Mouse (Mus musculus): ENCODE data around the gene Pcdh9. TPM values are rescaled to one million over a fixed set of nuclear protein-coding genes. Genes with fewer than 3 reads are reported as not detected.

Gene Pcdh9
- polyA plus RNA-seq, 1 experiment, result 0.18 TPM

DNA sequence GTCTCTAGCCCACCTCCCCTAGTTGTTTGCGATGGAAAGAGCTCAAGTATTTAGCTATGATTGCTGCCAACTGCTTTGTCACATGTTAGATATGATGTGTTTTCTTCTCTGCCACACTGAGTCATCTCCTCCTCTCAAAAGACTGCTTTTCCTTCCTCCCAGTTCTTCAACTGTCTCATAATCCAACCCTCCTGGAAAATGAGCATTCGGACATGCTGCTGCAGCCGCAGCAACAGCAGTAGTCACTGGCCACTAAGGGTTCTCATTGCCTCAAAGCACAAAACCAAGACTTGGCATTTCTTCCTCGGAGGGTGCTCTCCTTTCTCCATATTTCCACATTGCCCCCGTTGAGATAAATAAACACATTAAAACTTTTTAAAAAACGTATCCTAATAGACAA lies 1.2 kb downstream of the Pcdh9 start:
- 58% methylated on average over 6 of the region's 6 CpGs for WGBS
- no peaks in the 10 kb centered on the region for H3K36me3 ChIP-seq (ENCODE audit: control insufficient read depth, insufficient read depth, low read length)
- no peak overlapping the region for H3K27ac ChIP-seq (ENCODE audit: control insufficient read depth, insufficient read depth, low read length)
- no peaks in the 10 kb centered on the region for H3K4me1 ChIP-seq (replicated peaks; ENCODE audit: control insufficient read depth, insufficient read depth, low read length)
- H3K4me3 ChIP-seq (ENCODE audit: control insufficient read depth, insufficient read depth, low read length), result no peak overlapping the region
- no peak for TF ChIP-seq CTCF (IDR thresholded peaks at IDR 0.05; ENCODE audit: borderline replicate concordance, control insufficient read depth, extremely low read depth, insufficient read depth, low read length, poor library complexity)
- no peak for TF ChIP-seq POLR2A (IDR thresholded peaks at IDR 0.05; ENCODE audit: control insufficient read depth, extremely low read depth, insufficient read depth, low read length, poor library complexity)
- H3K27me3 ChIP-seq (ENCODE audit: control insufficient read depth, insufficient read depth, low read length), result no peaks in the 10 kb centered on the region
- DNase-seq, result no peak

DNA sequence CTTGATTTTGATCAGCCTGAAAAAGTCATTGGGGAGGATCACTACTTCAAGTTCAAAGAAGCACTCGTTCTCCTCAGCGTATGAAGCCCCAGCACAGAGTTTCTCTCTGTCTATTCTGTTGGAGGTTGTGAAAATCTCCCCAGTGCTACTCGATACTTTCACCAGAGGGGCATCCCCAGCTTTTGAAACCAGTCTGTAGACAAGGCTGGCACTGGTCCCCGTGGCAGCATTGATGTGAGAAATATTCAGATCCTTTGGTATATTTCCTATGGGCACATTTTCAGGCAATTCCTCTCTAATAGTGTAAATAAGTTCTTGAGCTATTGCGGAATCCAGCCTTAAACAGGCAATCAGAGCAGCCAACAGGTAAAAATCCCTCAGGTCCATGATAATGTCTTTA lies 2.1 kb downstream of the Pcdh9 start:
- 79% methylated on average over 5 of the region's 5 CpGs for WGBS
- Histone ChIP-seq H3K36me3 (ENCODE audit: control insufficient read depth, insufficient read depth, low read length) (no peaks in the 10 kb centered on the region), H3K4me1 (replicated peaks; ENCODE audit: control insufficient read depth, insufficient read depth, low read length) (no peaks in the 10 kb centered on the region), H3K27ac (ENCODE audit: control insufficient read depth, insufficient read depth, low read length) (no peak overlapping the region), H3K27me3 (ENCODE audit: control insufficient read depth, insufficient read depth, low read length) (no peaks in the 10 kb centered on the region), H3K4me3 (ENCODE audit: control insufficient read depth, insufficient read depth, low read length) (no peak overlapping the region)
- no peak for DNase-seq
- TF ChIP-seq CTCF (IDR thresholded peaks at IDR 0.05; ENCODE audit: borderline replicate concordance, control insufficient read depth, extremely low read depth, insufficient read depth, low read length, poor library complexity), result no peak
- TF ChIP-seq POLR2A (IDR thresholded peaks at IDR 0.05; ENCODE audit: control insufficient read depth, extremely low read depth, insufficient read depth, low read length, poor library complexity), result no peak

DNA sequence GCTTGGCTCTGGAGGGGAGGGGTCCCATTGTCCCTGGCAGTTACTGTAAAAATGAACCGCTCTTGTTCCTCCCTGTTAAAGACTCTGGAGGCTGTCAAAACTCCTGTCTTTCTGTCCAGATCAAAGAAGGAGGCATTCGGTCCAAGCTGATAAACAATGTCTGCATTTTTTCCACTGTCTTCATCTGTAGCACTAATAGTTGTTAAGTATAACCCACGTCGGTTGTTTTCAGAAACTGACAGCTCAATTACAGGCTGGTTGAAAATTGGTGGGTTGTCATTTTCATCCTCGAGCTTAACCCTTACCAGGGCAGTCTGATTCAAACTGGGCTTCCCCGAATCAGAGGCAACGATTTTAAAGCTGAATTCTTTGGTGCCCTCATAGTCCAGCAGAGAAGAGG lies 3.4 kb downstream of the Pcdh9 start:
- Histone ChIP-seq H3K27me3 (ENCODE audit: control insufficient read depth, insufficient read depth, low read length) (no peaks in the 10 kb centered on the region), H3K4me3 (ENCODE audit: control insufficient read depth, insufficient read depth, low read length) (no peak overlapping the region), H3K4me1 (replicated peaks; ENCODE audit: control insufficient read depth, insufficient read depth, low read length) (no peaks in the 10 kb centered on the region), H3K36me3 (ENCODE audit: control insufficient read depth, insufficient read depth, low read length) (no peaks in the 10 kb centered on the region), H3K27ac (ENCODE audit: control insufficient read depth, insufficient read depth, low read length) (no peak overlapping the region)
- WGBS, result 81% methylated on average over 7 of the region's 7 CpGs
- DNase-seq, result no peak
- TF ChIP-seq CTCF (IDR thresholded peaks at IDR 0.05; ENCODE audit: borderline replicate concordance, control insufficient read depth, extremely low read depth, insufficient read depth, low read length, poor library complexity), result no peak

DNA sequence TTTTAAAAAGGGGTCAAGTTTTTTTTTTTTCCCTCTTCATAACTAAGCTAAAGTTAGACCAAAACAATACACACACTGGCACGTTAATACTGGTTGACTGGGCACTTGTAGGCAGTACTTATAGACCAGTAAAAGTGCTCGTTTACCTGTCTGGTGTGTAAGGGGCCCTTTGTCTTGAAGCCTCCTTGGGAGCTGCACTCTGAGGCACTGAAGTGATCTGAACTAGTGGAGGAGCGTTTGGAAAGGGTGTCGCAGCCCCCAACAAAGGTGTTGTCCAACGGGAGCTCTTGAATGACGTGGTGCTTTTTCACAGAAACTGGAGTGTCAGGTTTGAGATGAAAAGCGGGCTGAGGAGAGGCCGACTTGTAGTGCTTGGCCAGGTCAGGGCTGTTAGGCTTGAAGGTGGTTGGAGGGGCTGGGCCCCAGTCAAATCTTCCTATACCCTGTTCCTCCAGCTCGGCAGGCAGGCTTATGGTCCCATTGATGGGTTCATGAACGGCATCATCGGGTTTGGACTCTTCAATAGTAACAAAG lies 4.9 kb downstream of the Pcdh9 start:
- H3K4me1 ChIP-seq (replicated peaks; ENCODE audit: control insufficient read depth, insufficient read depth, low read length), result no peaks in the 10 kb centered on the region
- TF ChIP-seq CTCF (IDR thresholded peaks at IDR 0.05; ENCODE audit: borderline replicate concordance, control insufficient read depth, extremely low read depth, insufficient read depth, low read length, poor library complexity) (no peak), POLR2A (IDR thresholded peaks at IDR 0.05; ENCODE audit: control insufficient read depth, extremely low read depth, insufficient read depth, low read length, poor library complexity) (no peak)
- no peaks in the 10 kb centered on the region for H3K36me3 ChIP-seq (ENCODE audit: control insufficient read depth, insufficient read depth, low read length)
- H3K4me3 ChIP-seq (ENCODE audit: control insufficient read depth, insufficient read depth, low read length), result no peak overlapping the region
- DNase-seq, result no peak
- WGBS, result 87% methylated on average over 11 of the region's 11 CpGs
- no peak overlapping the region for H3K27ac ChIP-seq (ENCODE audit: control insufficient read depth, insufficient read depth, low read length)
- no peaks in the 10 kb centered on the region for H3K27me3 ChIP-seq (ENCODE audit: control insufficient read depth, insufficient read depth, low read length)

DNA sequence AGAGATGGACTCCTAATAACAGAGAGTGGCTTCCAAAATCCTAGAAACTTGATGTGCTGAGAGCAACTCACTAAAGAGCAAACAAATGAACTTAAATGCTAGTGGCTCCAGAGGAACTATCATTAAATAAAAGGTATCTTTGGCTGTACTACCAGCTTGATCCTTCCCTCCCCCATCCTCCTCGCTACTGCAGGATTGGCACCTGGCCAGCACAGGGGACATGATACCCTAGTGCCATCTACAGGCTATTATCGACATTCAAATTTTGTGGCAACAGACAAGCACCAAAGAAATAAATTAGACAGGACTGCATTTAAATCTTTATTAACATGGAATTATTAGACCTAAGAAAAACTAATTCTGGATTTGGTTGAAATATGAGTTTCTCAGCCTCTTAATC lies 6.0 kb downstream of the Pcdh9 start:
- Histone ChIP-seq H3K4me3 (ENCODE audit: control insufficient read depth, insufficient read depth, low read length) (no peak overlapping the region), H3K27me3 (ENCODE audit: control insufficient read depth, insufficient read depth, low read length) (no peaks in the 10 kb centered on the region), H3K4me1 (replicated peaks; ENCODE audit: control insufficient read depth, insufficient read depth, low read length) (no peaks in the 10 kb centered on the region), H3K36me3 (ENCODE audit: control insufficient read depth, insufficient read depth, low read length) (no peaks in the 10 kb centered on the region), H3K27ac (ENCODE audit: control insufficient read depth, insufficient read depth, low read length) (no peak overlapping the region)
- DNase-seq, result no peak
- no peak for TF ChIP-seq POLR2A (IDR thresholded peaks at IDR 0.05; ENCODE audit: control insufficient read depth, extremely low read depth, insufficient read depth, low read length, poor library complexity)
- TF ChIP-seq CTCF (IDR thresholded peaks at IDR 0.05; ENCODE audit: borderline replicate concordance, control insufficient read depth, extremely low read depth, insufficient read depth, low read length, poor library complexity), result no peak
- 3% methylated on average over 2 of the region's 2 CpGs for WGBS

DNA sequence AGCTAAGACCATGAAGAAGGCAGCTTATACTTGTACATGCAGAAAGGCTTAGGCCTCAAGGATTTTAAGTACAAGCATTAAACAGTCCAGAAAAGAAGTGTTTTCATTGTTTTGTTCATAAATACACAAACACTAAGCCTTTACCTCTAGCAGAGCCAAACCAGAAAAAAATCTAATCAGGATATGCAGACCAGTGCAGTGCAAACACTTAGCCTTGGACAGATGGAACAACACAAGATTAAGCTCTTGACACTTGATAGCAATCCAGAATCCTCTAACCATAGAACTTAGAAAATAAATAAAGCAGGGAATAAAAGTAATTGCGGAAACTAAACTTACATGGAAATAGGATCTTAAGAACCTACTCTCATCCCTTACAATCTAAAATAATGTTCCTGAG lies 10.4 kb downstream of the Pcdh9 start:
- Histone ChIP-seq H3K4me1 (replicated peaks; ENCODE audit: control insufficient read depth, insufficient read depth, low read length) (no peaks in the 10 kb centered on the region), H3K27me3 (ENCODE audit: control insufficient read depth, insufficient read depth, low read length) (no peaks in the 10 kb centered on the region), H3K36me3 (ENCODE audit: control insufficient read depth, insufficient read depth, low read length) (no peaks in the 10 kb centered on the region), H3K27ac (ENCODE audit: control insufficient read depth, insufficient read depth, low read length) (no peak overlapping the region), H3K4me3 (ENCODE audit: control insufficient read depth, insufficient read depth, low read length) (no peak overlapping the region)
- WGBS, result 96% methylated on average over 1 of the region's 1 CpGs
- no peak for DNase-seq
- TF ChIP-seq CTCF (IDR thresholded peaks at IDR 0.05; ENCODE audit: borderline replicate concordance, control insufficient read depth, extremely low read depth, insufficient read depth, low read length, poor library complexity) (no peak), POLR2A (IDR thresholded peaks at IDR 0.05; ENCODE audit: control insufficient read depth, extremely low read depth, insufficient read depth, low read length, poor library complexity) (no peak)

DNA sequence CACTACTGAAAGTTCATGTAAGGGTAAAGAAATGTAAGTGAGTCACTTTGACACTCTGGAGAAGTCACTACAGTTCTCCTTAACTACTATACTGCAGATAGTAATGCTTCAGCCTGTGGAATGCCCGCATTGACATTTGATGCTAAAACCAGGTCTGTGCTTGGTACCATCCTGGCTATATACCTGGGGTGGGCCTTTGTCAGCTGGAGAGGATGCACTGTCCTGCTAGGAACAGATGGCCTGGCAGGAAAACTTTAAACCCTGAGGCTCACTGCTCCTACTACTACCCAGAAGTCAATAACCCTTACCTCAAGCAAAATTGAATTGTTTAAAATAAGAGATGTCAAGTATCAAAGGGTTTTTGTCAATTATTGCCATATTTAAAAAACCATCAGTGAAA lies 14.5 kb downstream of the Pcdh9 start:
- H3K27ac ChIP-seq (ENCODE audit: control insufficient read depth, insufficient read depth, low read length), result no peak overlapping the region
- H3K4me3 ChIP-seq (ENCODE audit: control insufficient read depth, insufficient read depth, low read length), result no peak overlapping the region
- no peaks in the 10 kb centered on the region for H3K36me3 ChIP-seq (ENCODE audit: control insufficient read depth, insufficient read depth, low read length)
- no peak for DNase-seq
- 91% methylated on average over 1 of the region's 1 CpGs for WGBS
- no peaks in the 10 kb centered on the region for H3K27me3 ChIP-seq (ENCODE audit: control insufficient read depth, insufficient read depth, low read length)
- no peaks in the 10 kb centered on the region for H3K4me1 ChIP-seq (replicated peaks; ENCODE audit: control insufficient read depth, insufficient read depth, low read length)
- TF ChIP-seq CTCF (IDR thresholded peaks at IDR 0.05; ENCODE audit: borderline replicate concordance, control insufficient read depth, extremely low read depth, insufficient read depth, low read length, poor library complexity) (no peak), POLR2A (IDR thresholded peaks at IDR 0.05; ENCODE audit: control insufficient read depth, extremely low read depth, insufficient read depth, low read length, poor library complexity) (no peak)

Measured in thymus, adult 2 months (tissue).